Mouse (Mus musculus) brain, embryonic 14.5 days (tissue): ENCODE data around the gene Sntb2.

Experiments
- CTCF ChIP-seq: fragments of 200-500 bp; IDR thresholded peaks from 2 replicates; pipeline ENCODE4 v1.5.1; 2012; ENCODE audit warnings: inconsistent platforms, mild to moderate bottlenecking, moderate library complexity, borderline replicate concordance; ENCODE audit not compliant: insufficient read depth, insufficient read length; ENCODE audit errors: extremely low read depth
- POLR2A ChIP-seq: fragments of 200-500 bp; IDR thresholded peaks from 2 replicates; pipeline ENCODE4 v1.6.1; 2012; ENCODE audit warnings: mild to moderate bottlenecking, inconsistent platforms, borderline replicate concordance; ENCODE audit not compliant: poor library complexity, insufficient read depth, insufficient read length, severe bottlenecking; ENCODE audit errors: extremely low read depth

- no peak for TF ChIP-seq CTCF
- TF ChIP-seq POLR2A, result no peak
Observed at GRCm38 (mm10) chr8:106985951-106986350, 50.4 kb downstream of the Sntb2 start.
